Mouse (Mus musculus) spleen, adult 12 weeks (tissue): ENCODE data around the gene Sema3f.

Experiments
- DNase-seq: peaks from one replicate; pipeline ENCODE4 v3.0.0; 2022; ENCODE audit warnings: low spot score

Gene Sema3f

GRCm38 (mm10) chr9:107709697-107710483, at the start of gene Sema3f:
TSS of gene Sema3f (minus strand) at chr9:107710475.
- DNase-seq, result peak; percentile 50

- DNase-seq, result no peak
Observed at GRCm38 (mm10) chr9:107759593-107759992, 49.3 kb upstream of the Sema3f start.

DNA sequence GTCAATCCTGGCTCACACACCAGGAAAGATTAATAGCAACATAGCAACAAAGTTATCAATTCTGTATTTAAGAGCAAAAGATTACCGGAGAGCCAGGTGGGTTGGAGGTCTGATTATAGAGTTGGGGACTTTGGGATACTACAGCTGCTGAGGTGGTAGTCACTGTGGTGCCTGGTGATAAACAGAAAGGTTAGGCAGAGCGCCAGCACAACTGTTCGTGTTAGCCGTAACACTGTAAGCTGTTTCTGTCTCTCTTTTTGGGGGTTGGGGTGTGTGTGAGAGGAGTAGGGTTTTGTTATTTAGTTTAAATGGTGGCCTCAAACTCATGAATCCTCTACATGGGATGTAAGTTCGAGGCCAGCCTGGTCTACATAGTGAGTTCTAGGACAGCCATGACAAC, 40.1 kb upstream of the Sema3f start:
- DNase-seq, result no peak

- DNase-seq, result no peak
Observed at GRCm38 (mm10) chr9:107748063-107748462, 37.8 kb upstream of the Sema3f start.

DNA sequence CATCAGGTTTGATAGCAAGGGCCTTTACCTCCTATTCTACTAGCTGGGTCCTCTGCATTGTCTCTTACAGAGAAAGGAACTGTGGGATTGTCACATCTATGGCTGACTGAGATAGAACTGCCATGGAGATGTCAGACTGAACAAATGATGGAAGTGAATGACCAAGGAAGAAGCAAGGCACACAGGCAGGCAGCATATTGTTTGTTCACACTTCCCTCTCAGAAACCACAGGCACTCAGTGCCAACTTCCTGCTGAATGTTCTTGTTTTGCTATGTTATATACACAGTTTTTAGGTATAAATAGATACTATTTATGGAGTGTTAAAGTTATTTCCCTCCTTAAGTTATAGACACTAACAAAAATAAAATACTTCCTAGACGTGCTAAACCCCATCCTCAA, 37.0 kb upstream of the Sema3f start:
- no peak for DNase-seq

GRCm38 (mm10) chr9:107746679-107747078, 36.4 kb upstream of the Sema3f start:
- no peak for DNase-seq

- no peak for DNase-seq
Observed at GRCm38 (mm10) chr9:107744061-107744460, 33.8 kb upstream of the Sema3f start.

DNA sequence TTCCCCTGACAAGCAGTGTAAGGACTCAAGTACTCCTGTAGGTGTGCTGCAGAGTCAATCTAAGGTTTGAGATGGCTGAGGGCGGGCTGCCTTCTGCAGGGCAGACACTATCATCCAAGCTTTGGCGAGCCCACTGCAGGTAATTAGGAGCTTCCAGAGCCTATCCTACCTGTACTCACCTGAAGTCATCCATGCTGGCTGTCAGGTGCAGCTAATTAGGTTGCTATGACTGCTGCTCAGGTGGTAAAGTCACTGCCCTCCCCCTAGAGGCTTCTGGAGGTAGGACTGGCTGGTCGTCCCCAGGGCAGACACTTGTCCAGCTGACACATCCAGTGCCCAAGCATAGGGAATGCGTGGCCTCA, 28.5 kb upstream of the Sema3f start:
- DNase-seq, result peak; percentile 35

- DNase-seq, result peak; percentile 69
Observed at GRCm38 (mm10) chr9:107738020-107738840, 28.0 kb upstream of the Sema3f start.

DNA sequence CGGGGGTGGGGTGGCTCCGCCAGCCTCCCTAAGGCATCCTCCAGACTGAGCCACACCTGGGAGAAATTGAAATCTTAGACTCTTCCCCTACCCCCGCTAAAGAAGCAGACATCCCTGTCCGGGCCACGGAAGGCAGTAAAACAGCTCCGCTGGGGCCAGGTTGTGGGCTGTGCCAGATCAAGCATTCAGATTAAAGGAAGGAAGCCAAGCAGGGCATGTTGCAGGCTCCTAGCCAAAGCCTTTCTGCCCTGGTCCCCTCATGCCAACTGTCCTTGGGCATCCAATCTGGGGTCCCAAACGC, 25.9 kb upstream of the Sema3f start:
- DNase-seq, result no peak

- DNase-seq, result no peak
Observed at GRCm38 (mm10) chr9:107735356-107736184, 25.3 kb upstream of the Sema3f start.

DNA sequence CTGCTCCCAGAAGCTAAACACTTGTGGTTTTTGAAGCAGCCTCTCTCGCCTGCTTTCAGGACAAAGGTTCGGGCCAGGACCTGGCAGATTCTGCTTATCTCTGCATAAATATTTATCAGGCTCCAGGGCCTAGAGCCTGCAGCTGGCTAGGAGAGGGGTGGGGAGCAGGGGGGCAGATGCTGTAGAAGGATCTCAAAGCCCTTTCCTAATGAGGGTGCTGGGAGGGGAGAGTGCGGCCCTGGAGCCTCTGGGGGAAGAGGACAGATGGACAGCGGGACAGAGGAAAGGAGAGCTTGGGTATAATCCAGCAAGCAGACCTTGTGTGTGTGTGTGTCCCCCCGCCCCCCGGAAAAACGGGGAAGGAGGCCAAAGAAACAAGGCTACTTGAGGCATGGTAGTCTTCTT, 24.3 kb upstream of the Sema3f start:
- no peak for DNase-seq

GRCm38 (mm10) chr9:107729709-107730108, 19.4 kb upstream of the Sema3f start:
- no peak for DNase-seq

- no peak for DNase-seq
Observed at GRCm38 (mm10) chr9:107728919-107729670, 18.8 kb upstream of the Sema3f start.

DNA sequence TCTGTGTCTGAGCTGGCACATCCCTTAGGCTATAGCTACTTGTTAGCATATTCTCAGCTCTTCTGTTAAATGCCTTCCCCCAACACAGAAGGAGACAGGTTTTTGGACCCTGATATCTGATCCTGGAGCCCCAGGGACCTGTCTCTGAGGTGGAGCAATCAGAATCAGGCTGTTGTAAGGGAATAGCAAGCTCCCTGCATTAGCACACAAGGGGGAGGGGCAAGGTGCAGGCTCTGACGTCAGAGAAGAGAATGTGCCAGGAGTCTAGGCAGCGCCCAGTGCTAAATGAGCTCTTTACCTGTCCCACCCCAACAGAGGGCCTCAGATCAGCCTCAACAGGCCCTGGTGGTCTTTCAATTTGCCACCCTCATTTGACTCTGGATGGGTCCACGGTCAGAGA, 16.8 kb upstream of the Sema3f start:
- DNase-seq, result no peak

GRCm38 (mm10) chr9:107724796-107725195, 14.5 kb upstream of the Sema3f start:
- no peak for DNase-seq

DNA sequence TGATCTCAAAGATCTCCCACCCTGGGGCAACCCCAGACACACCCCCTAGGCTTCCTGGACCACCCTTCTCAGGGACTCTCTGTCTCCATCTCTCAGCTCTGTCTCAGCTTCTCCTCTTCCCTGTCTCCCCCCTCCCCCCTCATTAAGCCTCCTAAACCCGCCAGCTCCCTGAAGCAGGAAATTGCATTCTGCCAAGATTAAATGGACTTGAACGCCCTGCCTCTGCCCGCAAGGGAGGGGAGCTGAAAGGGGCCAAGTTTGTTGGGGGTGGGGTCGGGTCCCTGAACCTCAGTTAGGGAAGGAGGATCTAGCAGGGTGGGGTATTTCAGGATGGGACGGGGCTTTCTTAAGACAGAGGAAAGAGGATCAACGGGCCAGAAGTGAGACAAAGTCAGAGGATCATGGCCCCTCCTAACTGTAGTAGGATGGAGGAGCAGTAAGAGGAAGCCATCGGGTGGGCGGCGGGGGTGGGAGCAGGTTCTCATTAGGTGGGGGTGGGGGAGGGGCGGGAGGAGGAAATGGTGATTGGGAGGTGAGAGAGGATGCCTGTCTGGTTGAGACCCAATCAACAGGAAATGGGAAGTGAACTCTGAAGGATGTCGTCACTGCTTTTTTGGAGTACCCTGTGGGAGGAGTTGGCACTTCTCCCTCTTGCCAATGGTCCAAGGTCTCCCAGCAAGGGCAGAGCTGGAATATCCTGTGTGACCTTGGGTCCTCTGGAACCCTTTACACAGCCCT, 13.7 kb upstream of the Sema3f start:
- no peak for DNase-seq

DNA sequence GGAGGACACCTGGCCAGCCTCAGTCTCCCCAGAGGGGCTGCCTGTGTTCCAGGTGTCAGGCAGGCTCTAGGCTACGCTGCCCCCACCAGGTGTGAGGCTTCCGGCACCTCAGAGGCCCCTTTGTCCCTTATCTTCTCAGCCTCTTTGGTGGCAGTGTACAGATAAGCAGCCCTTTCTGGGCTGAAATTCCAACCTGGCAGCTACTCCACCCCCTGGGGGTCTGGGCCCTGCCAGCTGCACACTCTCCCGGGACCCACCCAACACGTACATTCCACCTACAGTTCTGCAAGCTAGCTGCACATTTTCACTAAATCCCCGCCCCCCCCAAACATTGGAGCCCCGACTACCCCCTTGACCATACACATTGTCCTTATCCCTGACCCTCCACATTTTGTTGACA, 13.0 kb upstream of the Sema3f start:
- no peak for DNase-seq

- no peak for DNase-seq
Observed at GRCm38 (mm10) chr9:107718781-107719540, 8.7 kb upstream of the Sema3f start.

DNA sequence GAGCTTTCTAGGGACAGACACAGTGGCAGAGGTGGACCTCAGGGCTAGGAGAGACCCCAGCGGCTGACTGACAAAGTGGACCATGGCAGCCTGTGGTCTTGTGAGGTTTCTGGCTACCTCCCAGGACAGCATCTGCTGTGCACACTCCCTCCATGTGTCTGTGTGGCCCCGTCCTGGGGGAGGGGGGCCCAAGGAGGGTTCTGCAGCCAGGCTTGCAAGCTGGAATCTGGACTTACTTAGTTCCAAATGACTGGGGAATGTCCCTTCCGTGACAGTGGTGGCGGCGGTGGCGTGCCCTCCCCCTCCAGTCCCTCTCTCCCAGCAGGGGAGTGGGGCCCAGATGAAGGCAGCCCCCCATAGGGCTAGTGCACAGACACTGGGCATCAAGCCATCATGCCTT, 6.7 kb upstream of the Sema3f start:
- DNase-seq, result no peak

GRCm38 (mm10) chr9:107715632-107716031, 5.4 kb upstream of the Sema3f start:
- DNase-seq, result no peak
